Mouse (Mus musculus) CD4-positive, CD25-positive, alpha-beta regulatory T cell (primary cell): ENCODE measurements around the gene Naa11. TPM values are rescaled to one million over a fixed set of nuclear protein-coding genes. Genes with fewer than 3 reads are reported as not detected.

Source experiments
- polyA plus RNA-seq: library from polyadenylated mRNA; unstranded; fragments of 100-300 nt; shearing (Covaris generic); gene quantifications from one replicate; pipeline ENCODE4 v1.2.1, GENCODE M21; 2017

Gene Naa11
- polyA plus RNA-seq, result not detected

GRCm38 (mm10) chr5:97392160-97392559 is at the start of gene Naa11:
Gene Naa11, minus strand, starts transcription at chr5:97392379.

Other genes starting within 250 kb of the Naa11 start
- gene Gk2, start 64.6 kb upstream of the Naa11 start, polyA plus RNA-seq, result not detected